Mouse (Mus musculus) megakaryocyte, embryonic 14.5 days (primary cell): ENCODE measurements at regions not wholly inside any gene's neighbourhood (a gene's known extent, or its start where the extent isn't known, plus 50 kb on each side); places are given as distances from the start of the nearest gene placed in this dataset.

Experiments
- H3K27me3 ChIP-seq: replicated peaks from 2 replicates; pipeline ENCODE3; 2012; ENCODE audit warnings: inconsistent platforms
- H3K36me3 ChIP-seq: replicated peaks from 2 replicates; pipeline ENCODE3; 2012; ENCODE audit warnings: low read length, inconsistent platforms, mixed read lengths
- H3K4me1 ChIP-seq: 2 replicates; pipeline ENCODE4 v1.6.1; 2012; ENCODE audit warnings: inconsistent platforms
- H3K4me3 ChIP-seq: replicated peaks from 2 replicates; pipeline ENCODE3; 2012; ENCODE audit warnings: moderate library complexity, mild to moderate bottlenecking, inconsistent platforms
- H3K9me3 ChIP-seq: 2 replicates; pipeline ENCODE4 v1.6.1; 2012; ENCODE audit warnings: inconsistent platforms
- FLI1 ChIP-seq: IDR thresholded peaks from 2 replicates; pipeline ENCODE4 v1.6.1; 2012; ENCODE audit warnings: low read length, inconsistent platforms, mixed read lengths
- GATA1 ChIP-seq: IDR thresholded peaks from 3 replicates; pipeline ENCODE4 v1.6.1; 2012; ENCODE audit warnings: mixed read lengths, low read length, inconsistent platforms, borderline replicate concordance

DNA sequence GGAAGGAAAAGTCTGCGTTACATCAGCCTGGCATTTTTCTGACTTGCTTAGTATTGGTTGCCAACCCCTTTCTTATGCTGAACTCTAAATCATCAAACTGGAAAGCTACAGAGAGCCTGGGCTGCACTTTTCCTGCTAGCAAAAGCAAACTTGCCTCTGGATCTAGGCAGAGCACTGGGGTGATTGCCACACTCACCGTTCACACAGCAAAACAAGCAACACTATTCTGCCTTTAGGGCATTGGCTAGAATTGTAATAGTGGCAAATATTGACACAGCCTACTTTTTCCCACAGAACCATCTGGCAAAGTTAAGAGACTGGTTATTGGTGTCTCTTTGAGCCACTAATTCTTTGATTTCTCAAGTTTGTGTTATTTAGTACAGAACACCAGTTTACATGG, 199.5 kb downstream of the Cenpw start:
- Histone ChIP-seq H3K4me1 (no peaks in the 10 kb centered on the region), H3K27me3 (no peaks in the 10 kb centered on the region), H3K9me3 (no peaks in the 10 kb centered on the region), H3K36me3 (no peaks in the 10 kb centered on the region), H3K4me3 (no peak overlapping the region)
- no peak for TF ChIP-seq FLI1
- no peak for TF ChIP-seq GATA1

DNA sequence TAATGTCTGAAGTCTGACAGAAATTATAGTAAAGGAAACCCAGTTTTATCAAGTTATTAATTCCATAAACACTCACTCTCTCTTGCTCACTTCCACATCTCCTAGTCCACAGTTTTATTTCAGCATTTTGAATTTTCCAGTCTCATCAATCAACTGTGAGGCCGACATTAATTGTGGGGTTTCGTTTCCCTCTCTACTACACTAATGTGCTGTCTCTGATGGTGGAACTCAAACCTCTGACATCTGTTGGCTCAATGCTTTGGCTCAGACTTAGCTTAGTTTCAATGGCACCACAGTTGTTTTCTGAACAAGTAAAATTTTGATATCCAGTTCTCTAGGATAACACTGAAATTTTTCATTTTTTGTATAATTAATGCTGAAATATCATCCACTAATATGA, 218.8 kb downstream of the Cenpw start:
- Histone ChIP-seq H3K9me3 (no peaks in the 10 kb centered on the region), H3K4me1 (no peaks in the 10 kb centered on the region), H3K27me3 (no peaks in the 10 kb centered on the region), H3K4me3 (no peak overlapping the region), H3K36me3 (no peaks in the 10 kb centered on the region)
- TF ChIP-seq FLI1 (no peak), GATA1 (no peak)
